Mouse (Mus musculus): ENCODE measurements at regions not wholly inside any gene's neighbourhood (a gene's known extent, or its start where the extent isn't known, plus 50 kb on each side); places are given as distances from the start of the nearest gene placed in this dataset.

DNA sequence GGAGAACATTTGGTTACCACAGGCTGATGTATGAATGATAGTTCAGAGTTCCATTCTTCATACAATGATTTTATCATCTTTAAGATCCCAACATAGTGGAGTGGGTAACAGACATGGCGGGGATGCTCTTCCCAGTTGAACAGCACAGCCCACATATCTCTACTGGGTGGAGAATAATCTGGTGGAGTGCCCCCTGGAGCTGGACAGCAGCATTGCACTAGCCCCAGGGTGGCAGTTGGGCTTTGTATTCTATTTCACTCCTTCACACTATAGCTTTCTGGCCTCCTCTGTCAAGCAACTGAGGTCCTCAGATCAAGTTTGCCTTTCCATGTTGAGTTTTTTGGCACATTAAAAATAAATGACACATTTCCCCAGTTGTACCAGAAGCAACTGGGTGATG, 569.4 kb upstream of the Mki67 start:
- no peak for DNase-seq

DNA sequence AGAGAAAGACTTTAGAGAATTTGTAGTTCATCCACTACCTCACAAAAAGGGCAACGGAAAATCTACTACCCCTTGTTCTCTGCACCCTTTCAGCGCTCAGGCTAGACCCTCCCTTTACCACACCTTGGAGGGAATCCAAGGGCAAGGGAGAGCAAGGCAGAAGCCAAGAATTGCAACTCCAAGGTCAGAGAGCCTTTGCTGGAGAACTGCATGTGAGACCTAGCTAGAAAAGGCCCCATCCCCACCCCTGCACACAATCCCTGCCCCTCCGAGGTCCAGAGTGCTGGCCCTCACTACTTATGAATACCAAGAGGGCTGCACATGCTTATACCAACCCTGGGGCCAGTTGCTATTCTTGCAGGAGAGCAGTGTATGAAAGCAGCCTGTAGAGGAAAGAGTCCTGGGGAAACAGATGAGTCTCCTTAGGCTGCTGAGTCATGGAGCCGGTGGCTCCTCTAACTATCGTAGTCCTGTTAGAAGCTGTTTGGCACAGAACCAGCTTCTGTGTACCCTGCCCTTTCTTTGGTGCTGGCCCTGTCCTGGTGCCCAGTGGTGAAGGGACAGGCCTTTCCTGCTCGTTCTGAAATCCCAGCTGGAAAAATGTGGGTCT, 577.5 kb upstream of the Mki67 start:
- DNase-seq, result no peak

DNA sequence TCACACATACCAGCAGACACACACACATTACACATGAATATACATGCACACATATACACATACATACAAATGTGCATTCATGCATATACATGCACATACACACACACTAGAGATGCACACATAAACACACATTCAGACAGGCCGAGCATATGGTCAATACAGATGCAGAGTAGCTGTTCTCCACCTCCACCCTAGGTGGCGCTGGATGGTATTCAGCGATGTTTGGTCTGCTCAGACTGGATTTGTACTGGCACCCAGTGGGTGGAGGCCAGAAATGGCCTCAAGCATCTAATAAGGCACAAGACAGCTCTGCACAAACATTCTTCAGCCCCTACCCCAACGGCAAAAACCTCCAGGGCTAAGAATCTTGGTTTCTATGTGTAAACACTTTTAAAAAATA, 578.3 kb upstream of the Mki67 start:
- DNase-seq, result peak; percentile 21

- DNase-seq, result peak; percentile 5
Measured at GRCm38 (mm10) chr7:136297901-136298513, 581.8 kb upstream of the Mki67 start.

GRCm38 (mm10) chr7:136306137-136306536, 588.3 kb upstream of the Mgmt start:
- DNase-seq, result no peak

GRCm38 (mm10) chr7:136308765-136309164, 585.6 kb upstream of the Mgmt start:
- no peak for DNase-seq

DNA sequence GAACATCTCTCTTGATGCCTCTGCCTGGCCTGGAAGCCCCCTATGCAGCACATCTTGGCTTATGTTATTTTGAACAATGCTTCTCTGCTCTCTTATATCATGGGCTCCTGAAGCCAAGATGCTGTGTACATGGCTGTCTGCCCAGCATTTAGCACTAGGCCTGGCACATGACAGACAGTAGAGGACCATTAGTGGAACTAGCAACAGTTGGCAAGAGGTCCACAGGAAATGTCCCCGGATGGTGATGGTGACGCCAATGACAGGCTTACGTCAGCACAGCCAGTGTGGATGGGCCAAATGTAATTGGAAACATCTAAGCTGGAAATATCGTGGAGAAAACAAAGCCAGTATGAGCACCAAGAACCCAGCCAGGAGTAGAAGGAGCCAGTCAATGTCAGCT, 567.1 kb upstream of the Mgmt start:
- peak; percentile 86 for DNase-seq

GRCm38 (mm10) chr7:136330431-136330830, 564.0 kb upstream of the Mgmt start:
- DNase-seq, result no peak

DNA sequence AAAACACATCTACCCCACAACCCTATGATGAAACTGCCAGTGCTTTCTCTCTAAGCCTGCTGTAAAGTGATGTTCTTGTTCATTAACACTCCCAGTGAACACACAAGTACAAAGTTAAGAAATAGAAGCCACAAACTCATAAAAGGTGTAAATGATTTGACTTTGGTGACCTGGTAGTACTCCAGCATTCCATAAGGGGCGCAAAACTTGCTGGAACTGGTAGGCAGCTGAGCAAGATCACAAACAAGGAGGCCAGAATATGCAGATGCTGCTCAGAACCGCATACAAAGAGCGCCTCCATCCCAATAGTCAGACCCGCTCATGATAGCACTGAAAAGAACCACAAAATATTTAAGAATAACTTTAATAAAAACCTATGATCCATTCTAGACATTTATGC, 561.6 kb upstream of the Mgmt start:
- no peak for DNase-seq

- DNase-seq, result no peak
Measured at GRCm38 (mm10) chr7:136341599-136342210, 552.7 kb upstream of the Mgmt start.

DNA sequence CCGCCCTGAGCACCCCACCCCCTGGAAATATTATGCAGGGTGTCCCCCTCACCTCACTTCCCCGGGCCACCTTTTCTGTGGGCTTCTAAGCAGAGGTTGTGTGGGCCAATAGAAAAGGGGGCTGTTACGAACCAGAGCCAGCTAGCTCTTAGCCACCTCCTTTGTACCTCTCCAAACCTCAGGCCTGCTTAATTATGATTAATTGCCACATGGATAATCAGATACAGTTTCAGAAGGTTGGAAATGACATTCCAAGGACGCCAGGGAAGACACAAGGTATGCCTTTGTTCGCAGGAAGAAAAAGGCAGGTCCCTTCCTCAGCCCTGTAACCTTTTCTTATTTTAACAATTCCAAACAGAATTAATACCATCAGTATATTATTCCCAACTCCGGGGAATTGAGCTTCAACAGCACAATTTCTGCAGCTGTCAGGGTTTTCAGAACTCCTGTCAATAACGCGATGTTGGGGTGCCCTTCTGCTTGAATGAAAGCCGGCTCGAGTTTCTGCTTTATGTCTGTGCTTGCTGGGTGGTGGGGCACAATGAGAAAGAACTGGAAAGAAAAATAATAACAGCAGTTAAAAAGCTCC, 552.1 kb upstream of the Mgmt start:
- no peak for DNase-seq

DNA sequence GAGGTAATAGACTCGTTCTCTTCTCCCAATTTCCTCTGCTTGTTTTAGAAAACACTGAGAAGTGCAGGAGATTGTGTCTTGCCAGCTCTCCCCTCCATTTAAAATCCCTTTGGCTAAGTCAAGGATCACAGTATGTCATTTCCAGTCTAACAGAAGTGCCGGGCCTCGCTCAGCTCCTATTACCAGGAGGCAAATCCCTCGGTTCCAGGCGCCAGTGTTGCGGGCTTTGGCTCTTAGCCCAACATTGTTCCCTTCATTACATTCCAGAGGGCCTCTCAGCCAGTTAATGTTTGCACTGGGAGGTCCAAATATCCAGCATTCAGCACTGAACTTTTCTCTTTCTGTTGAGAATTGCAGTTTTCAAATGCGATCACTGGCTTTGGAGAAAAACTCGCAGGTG, 551.6 kb upstream of the Mgmt start:
- DNase-seq, result peak; percentile 70

GRCm38 (mm10) chr7:136343494-136343893, 550.9 kb upstream of the Mgmt start:
- no peak for DNase-seq

DNA sequence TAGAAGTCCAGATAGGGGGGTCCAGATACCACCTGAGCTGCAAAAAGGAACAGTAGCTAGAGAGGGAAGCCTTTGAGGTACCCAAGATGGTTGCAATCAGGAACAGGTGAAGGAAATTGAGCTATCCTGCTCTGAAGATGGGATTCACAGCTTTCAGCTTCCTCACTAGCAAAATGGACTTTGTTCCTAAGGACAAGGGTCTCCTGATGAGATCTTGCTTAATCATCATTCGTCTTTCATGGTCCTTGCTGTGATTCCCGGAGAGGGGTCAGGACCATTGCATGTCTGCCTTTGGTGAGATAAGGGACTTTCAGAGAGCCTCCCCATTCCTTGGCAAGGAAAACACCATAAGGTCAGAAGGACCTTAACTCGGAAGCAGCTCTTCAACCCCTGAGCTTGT, 549.4 kb upstream of the Mgmt start:
- DNase-seq, result no peak

DNA sequence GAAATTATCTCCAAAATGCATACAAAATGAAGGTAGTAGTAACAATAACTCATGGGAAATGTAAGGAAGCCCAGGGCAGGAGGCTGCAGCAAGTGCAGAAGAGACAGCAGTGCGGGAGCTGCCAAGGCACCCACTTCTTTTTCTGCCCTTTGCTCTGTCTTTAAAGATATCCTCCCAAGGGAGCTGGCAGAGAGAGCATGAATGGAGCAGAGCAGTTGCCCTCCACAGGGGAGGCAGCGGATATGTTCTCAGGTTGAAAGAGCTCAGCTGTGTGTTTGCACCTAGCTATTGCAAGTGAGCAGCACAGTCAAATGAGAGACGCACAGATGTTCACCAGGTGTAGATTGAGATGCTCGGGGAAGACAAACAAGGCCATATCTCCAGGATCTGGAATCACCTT, 547.9 kb upstream of the Mgmt start:
- DNase-seq, result no peak

DNA sequence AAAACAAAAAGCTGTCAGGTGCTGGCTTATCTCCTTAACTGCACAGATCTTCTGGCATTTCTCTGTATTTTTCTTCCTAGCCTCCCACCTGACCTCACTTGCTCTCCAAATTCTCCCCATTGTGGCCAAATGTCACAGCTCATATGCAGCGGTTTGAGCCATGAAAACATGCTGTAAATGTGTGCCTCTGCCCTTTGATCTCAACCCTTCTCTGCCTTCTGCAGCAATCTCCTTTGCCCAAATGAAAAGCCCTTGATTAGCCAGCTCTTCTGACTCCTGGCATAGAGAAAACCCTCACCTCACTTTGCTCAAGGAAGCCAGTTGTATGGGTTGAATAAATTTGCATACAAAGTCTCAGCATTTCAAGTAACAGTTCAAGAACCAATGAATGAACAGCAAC, 546.1 kb upstream of the Mgmt start:
- DNase-seq, result no peak

GRCm38 (mm10) chr7:136349651-136350050, 544.8 kb upstream of the Mgmt start:
- no peak for DNase-seq

- DNase-seq, result no peak
Measured at GRCm38 (mm10) chr7:136357011-136357410, 537.4 kb upstream of the Mgmt start.

GRCm38 (mm10) chr7:136365318-136366211, 528.8 kb upstream of the Mgmt start:
- no peak for DNase-seq

- DNase-seq, result no peak
Measured at GRCm38 (mm10) chr7:136377259-136377658, 517.2 kb upstream of the Mgmt start.

DNA sequence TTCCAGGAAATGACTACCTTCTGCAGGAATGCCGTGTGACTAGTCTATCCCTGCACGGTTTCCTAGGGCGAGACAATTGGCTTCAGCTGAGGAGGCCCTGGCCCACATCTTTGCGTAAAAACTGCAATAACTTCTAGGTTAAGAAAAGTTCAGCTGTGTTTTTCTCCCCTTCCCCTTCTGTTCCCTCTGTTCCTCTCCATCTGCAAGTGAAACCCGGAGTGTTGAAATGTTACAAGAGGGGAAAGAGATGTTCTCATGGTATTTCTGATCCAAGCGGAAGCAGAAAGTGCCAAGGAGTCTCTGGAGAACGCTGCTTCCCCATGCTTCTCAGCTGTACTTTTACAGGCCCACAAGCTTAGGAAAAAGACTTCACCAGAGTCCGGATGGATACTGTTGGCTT, 516.7 kb upstream of the Mgmt start:
- peak; percentile 27 for DNase-seq

DNA sequence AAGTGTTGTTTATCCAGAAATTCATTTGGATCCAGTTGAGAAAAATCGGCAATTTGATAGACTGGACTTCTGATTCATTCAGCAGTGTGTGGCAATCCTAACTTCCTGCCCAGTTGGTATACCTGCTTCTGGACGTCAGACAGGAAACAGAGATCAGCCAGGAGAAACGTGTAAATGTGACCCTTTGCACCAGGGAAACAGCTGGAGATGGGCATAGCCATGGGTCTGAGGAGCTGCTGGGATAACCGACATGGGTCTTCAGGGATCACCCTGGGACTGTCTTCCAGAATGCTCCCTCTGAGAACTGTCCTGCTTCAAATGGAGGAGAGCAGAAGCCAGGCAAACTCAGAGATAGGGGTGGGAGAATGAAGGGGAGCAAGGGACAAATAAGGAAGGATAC, 516.1 kb upstream of the Mgmt start:
- DNase-seq, result no peak

DNA sequence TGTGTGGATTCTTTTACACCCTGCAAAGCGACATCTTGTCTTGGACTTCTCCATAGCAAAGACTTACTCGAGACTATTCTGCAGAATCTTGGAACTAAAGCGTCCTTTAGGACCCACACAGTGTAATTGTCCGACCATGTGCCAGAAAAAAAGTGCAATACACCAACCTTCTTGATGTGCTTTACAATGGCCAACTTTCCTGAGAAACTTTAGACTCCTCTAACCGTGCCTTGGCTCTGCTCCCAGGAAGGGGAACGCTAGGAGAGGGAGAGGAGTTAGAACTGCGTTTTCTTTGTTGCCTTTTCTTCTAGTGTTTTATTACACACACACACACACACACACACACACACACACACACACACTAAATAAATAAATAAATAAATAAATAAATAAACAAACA, 515.1 kb upstream of the Mgmt start:
- no peak for DNase-seq

Data from lung, postnatal 10 days (tissue).